Mouse (Mus musculus) forebrain, postnatal 0 days (tissue): ENCODE measurements around the gene Ift27. TPM values are rescaled to one million over a fixed set of nuclear protein-coding genes. Genes with fewer than 3 reads are reported as not detected.

Experiments
- ATAC-seq: fragments of 200-750 bp; cut with Nextera tagmentation; 2 replicates; pipeline ENCODE4 v1.8.0; 2017; ENCODE audit warnings: mild to moderate bottlenecking, moderate library complexity
- DNase-seq: peaks from one replicate; pipeline ENCODE4 v3.0.0-alpha.2; 2015
- H3K27ac ChIP-seq: fragments of 300-500 bp; sonication (generic); 2 replicates; pipeline ENCODE4 v1.5.1; 2014; ENCODE audit warnings: low read depth, mild to moderate bottlenecking, antibody characterized with exemption, low read length, moderate library complexity, mixed read lengths
- H3K27me3 ChIP-seq: fragments of 300-500 bp; sonication (generic); 2 replicates; pipeline ENCODE4 v1.6.1; 2014; ENCODE audit warnings: mild to moderate bottlenecking, low read length, mixed read lengths; ENCODE audit not compliant: insufficient read depth
- H3K36me3 ChIP-seq: fragments of 300-500 bp; sonication (generic); 2 replicates; pipeline ENCODE4 v1.6.1; 2014; ENCODE audit warnings: mild to moderate bottlenecking, moderate library complexity; ENCODE audit not compliant: insufficient read depth
- H3K4me1 ChIP-seq: fragments of 300-500 bp; sonication (generic); 2 replicates; pipeline ENCODE4 v1.6.1; 2014; ENCODE audit warnings: antibody characterized with exemption; ENCODE audit not compliant: insufficient read depth
- H3K4me2 ChIP-seq: fragments of 300-500 bp; sonication (generic); 2 replicates; pipeline ENCODE4 v1.6.1; 2014; ENCODE audit warnings: low read depth, mild to moderate bottlenecking, moderate library complexity
- H3K4me3 ChIP-seq: fragments of 300-500 bp; sonication (generic); 2 replicates; pipeline ENCODE4 v1.5.1; 2014; ENCODE audit warnings: low read depth, low read length, mixed read lengths
- H3K9ac ChIP-seq: fragments of 300-500 bp; sonication (generic); 2 replicates; pipeline ENCODE4 v1.6.1; 2014; ENCODE audit warnings: mild to moderate bottlenecking
- H3K9me3 ChIP-seq: fragments of 300-500 bp; sonication (generic); 2 replicates; pipeline ENCODE4 v1.6.1; 2016; ENCODE audit warnings: low read length
- CTCF ChIP-seq: sonication (generic); IDR thresholded peaks from 2 replicates; pipeline ENCODE4 v1.5.1; 2016; ENCODE audit warnings: antibody characterized with exemption, control low read depth, low read depth
- whole genome bisulfite sequencing: fragments of 180-500 bp; shearing (Covaris S2); extraction: QIAGEN DNeasy Blood & Tissue Kit; methylation state at CpG from one replicate; pipeline ENCODE4 v1.1.7; 2014; 5-methylcytosine and 5-hydroxymethylcytosine counted together
- polyA plus RNA-seq: library from polyadenylated mRNA; unstranded; fragments of >200 nt; fragmentation: Nextera tagmentation; extraction: Ambion mirVana; gene quantifications from 2 replicates; pipeline ENCODE4 v1.2.1, GENCODE M21; 2015
- total RNA-seq: library from RNA; depleted of rRNA; stranded (reverse); fragments of >200 nt; gene quantifications from 2 replicates; pipeline ENCODE4 v1.2.3, GENCODE M21; 2014

Ift27 gene
- total and polyA plus RNA-seq, 2 experiments from 2014 or later = 43.1 to 134 TPM

DNA sequence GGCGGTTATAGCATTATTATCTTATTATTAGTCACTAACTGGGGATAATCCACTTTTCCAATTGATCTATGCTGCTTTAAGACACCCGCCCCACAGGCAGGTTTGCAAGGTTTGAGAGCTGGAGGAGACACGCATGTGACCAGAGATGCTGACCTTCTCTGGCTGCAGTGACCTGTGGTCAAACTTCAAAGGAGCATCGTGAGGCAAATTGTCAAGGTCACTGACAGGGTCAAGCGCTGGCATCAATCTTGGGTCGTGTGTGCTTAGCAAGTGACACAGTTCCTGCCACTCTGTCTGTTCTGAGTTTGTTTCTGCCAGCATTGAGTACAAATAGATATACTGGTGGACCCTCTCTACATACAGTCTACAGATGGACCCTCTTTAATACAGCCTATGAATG lies 39.3 kb downstream of the Ift27 start:
- no peak overlapping the region for H3K9ac ChIP-seq
- H3K4me2 ChIP-seq = no peak overlapping the region
- H3K4me1 ChIP-seq = no peaks in the 10 kb centered on the region
- 61% methylated on average over 6 of the region's 6 CpGs for WGBS
- no peaks in the 10 kb centered on the region for H3K27me3 ChIP-seq
- no peaks in the 10 kb centered on the region for H3K36me3 ChIP-seq
- no peak overlapping the region for H3K27ac ChIP-seq
- ATAC-seq = no peak
- DNase-seq = no peak
- TF ChIP-seq CTCF = no peak
- H3K9me3 ChIP-seq = no peaks in the 10 kb centered on the region
- no peak overlapping the region for H3K4me3 ChIP-seq

- no peak for TF ChIP-seq CTCF
- no peaks in the 10 kb centered on the region for H3K9me3 ChIP-seq
- DNase-seq (no peak), ATAC-seq (no peak)
- no peak overlapping the region for H3K4me2 ChIP-seq
- H3K4me1 ChIP-seq = no peaks in the 10 kb centered on the region
- no peak overlapping the region for H3K4me3 ChIP-seq
- no peak overlapping the region for H3K27ac ChIP-seq
- H3K36me3 ChIP-seq = no peaks in the 10 kb centered on the region
- WGBS = 24% methylated on average over 2 of the region's 2 CpGs
- no peak overlapping the region for H3K9ac ChIP-seq
- no peaks in the 10 kb centered on the region for H3K27me3 ChIP-seq
Observed at GRCm38 (mm10) chr15:78133389-78133788, 40.5 kb downstream of the Ift27 start.

DNA sequence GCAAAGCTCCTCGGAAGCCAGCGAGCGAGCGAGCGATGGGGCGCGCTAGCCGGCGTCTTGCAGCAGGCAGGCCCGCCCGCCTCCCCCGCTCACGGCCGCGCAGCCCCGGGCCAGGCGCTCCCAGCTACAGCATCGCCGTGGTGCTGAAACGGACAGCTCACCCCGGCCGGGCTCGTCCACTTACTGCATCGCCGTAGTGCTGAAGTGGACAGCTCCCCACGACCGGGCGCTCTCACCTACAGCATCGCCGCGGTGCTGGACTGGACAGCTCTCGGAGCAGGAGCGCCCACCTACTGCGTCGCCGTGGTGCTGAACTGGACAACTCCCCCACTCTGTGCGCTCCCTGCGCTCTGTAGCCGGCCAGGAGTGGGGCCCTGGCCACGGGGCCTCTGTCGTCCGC lies 54.2 kb downstream of the Ift27 start, which contains the start of gene Cacng2:
Gene Cacng2 (minus strand): TSS at position 325 of the 400 bp plus-strand sequence.
- H3K4me1 ChIP-seq = peaks cover 18% of the 10 kb centered on the region
- H3K9ac ChIP-seq = peak within 1 kb of the TSS; percentile 78
- peak; percentile 91 for ATAC-seq
- H3K4me3 ChIP-seq = peak within 1 kb of the TSS; percentile 66
- H3K27me3 ChIP-seq = no peaks in the 10 kb centered on the region
- under 1% methylated on average over 38 of the region's 42 CpGs for WGBS
- H3K36me3 ChIP-seq = no peaks in the 10 kb centered on the region
- peak within 1 kb of the TSS; percentile 79 for H3K4me2 ChIP-seq
- peak; percentile 85 for DNase-seq
- H3K27ac ChIP-seq = peak within 1 kb of the TSS; percentile 79
- no peak for TF ChIP-seq CTCF
- no peaks in the 10 kb centered on the region for H3K9me3 ChIP-seq

GRCm38 (mm10) chr15:78119248-78119647 lies 54.7 kb downstream of the Ift27 start:
- 3% methylated on average over 36 of the region's 39 CpGs for WGBS
- Histone ChIP-seq H3K9ac (peak overlapping the region; percentile 78), H3K4me1 (peaks cover 18% of the 10 kb centered on the region), H3K9me3 (no peaks in the 10 kb centered on the region), H3K27ac (peak overlapping the region; percentile 79), H3K27me3 (no peaks in the 10 kb centered on the region), H3K4me3 (peak overlapping the region; percentile 66), H3K4me2 (peak overlapping the region; percentile 79), H3K36me3 (no peaks in the 10 kb centered on the region)
- DNase-seq (peak; percentile 60), ATAC-seq (peak; percentile 37)
- TF ChIP-seq CTCF = no peak

GRCm38 (mm10) chr15:78118275-78118995 lies 55.5 kb downstream of the Ift27 start:
- peak; percentile 43 for DNase-seq
- Histone ChIP-seq H3K9ac (peak overlapping the region; percentile 78), H3K27ac (peak overlapping the region; percentile 1; the same call in 1 of the 2 replicates)

DNA sequence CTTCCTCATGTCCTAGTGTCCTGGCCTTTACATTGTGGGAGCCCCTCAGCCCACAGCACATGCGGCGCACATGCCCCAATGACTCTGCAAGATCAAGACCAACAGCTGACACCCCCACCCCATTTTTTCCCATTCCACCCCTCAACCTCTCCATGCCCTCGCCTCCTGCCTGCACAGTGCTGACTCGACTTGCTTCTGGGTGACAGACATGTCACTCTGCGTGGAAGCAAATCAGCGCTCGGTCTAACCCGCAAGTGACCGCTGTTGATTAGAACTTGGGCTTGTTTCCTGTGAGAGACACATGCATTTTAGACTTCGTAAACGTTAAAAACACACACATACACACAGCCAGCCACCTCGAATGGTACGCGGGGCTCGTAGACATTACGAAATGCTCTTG lies 56.2 kb downstream of the Ift27 start:
- no peak for TF ChIP-seq CTCF
- Histone ChIP-seq H3K4me3 (peak overlapping the region; percentile 66), H3K4me2 (peak overlapping the region; percentile 79), H3K36me3 (no peaks in the 10 kb centered on the region), H3K27me3 (no peaks in the 10 kb centered on the region), H3K9ac (peak overlapping the region; percentile 33; the same call in 1 of the 2 replicates), H3K27ac (peak overlapping the region; percentile 1; the same call in 1 of the 2 replicates), H3K9me3 (no peaks in the 10 kb centered on the region), H3K4me1 (peaks cover 18% of the 10 kb centered on the region)
- ATAC-seq = no peak
- WGBS = 75% methylated on average over 16 of the region's 16 CpGs
- no peak for DNase-seq

More at GRCm38 (mm10) chr15:78118275-78118995, 55.5 kb downstream of the Ift27 start:
- no peaks in the 10 kb centered on the region for H3K27me3 ChIP-seq
- no peaks in the 10 kb centered on the region for H3K9me3 ChIP-seq
- peak overlapping the region; percentile 79 for H3K4me2 ChIP-seq
- ATAC-seq = no peak
- TF ChIP-seq CTCF = no peak
- H3K36me3 ChIP-seq = no peaks in the 10 kb centered on the region
- WGBS = 50% methylated on average over 17 of the region's 18 CpGs
- H3K4me3 ChIP-seq = peak overlapping the region; percentile 66
- H3K4me1 ChIP-seq = peaks cover 18% of the 10 kb centered on the region

GRCm38 (mm10) chr15:78116936-78117335 lies 57.0 kb downstream of the Ift27 start:
- no peaks in the 10 kb centered on the region for H3K9me3 ChIP-seq
- H3K36me3 ChIP-seq = no peaks in the 10 kb centered on the region
- no peak for ATAC-seq
- peak; percentile 41 for DNase-seq
- no peaks in the 10 kb centered on the region for H3K27me3 ChIP-seq
- H3K4me1 ChIP-seq = peaks cover 18% of the 10 kb centered on the region
- no peak for TF ChIP-seq CTCF
- 21% methylated on average over 10 of the region's 10 CpGs for WGBS
- H3K4me3 ChIP-seq = peak overlapping the region; percentile 66
- peak overlapping the region; percentile 36 for H3K9ac ChIP-seq
- H3K27ac ChIP-seq = peak overlapping the region; percentile 24; the same call in 1 of the 2 replicates
- H3K4me2 ChIP-seq = peak overlapping the region; percentile 79
